Mouse (Mus musculus) MEL (cell line): ENCODE measurements around the gene Npcd. TPM values are rescaled to one million over a fixed set of nuclear protein-coding genes. Genes with fewer than 3 reads are reported as not detected.

Source experiments
- DNase-seq: peaks from one replicate; pipeline ENCODE4 v3.0.0; 2011; ENCODE audit warnings: low read depth, low spot score
- H3K27ac ChIP-seq: 2 replicates; pipeline ENCODE4 v1.5.1; 2012; ENCODE audit warnings: low read depth, mild to moderate bottlenecking, control low read depth, low read length, moderate library complexity; ENCODE audit not compliant: control insufficient read depth
- H3K27me3 ChIP-seq, 2 experiments: fragments of 150-350 bp in 1 of 2; sonication (generic) in 1 of 2; 2 replicates each; pipeline ENCODE4 v1.6.1; 2012; ENCODE audit warnings: low read length in 2 of 2, mild to moderate bottlenecking in 2 of 2, improper control_type of control experiment in 1 of 2, moderate library complexity in 1 of 2; ENCODE audit not compliant: insufficient read depth in 2 of 2, control insufficient read depth in 1 of 2
- H3K36me3 ChIP-seq, 2 experiments: 2 replicates each; pipeline ENCODE4 v1.6.1; 2012 to 2014; ENCODE audit warnings: low read length in 2 of 2, improper control_type of control experiment in 1 of 2, inconsistent platforms in 1 of 2, mild to moderate bottlenecking in 1 of 2; ENCODE audit not compliant: insufficient read depth in 2 of 2, control insufficient read depth in 1 of 2
- H3K4me1 ChIP-seq, 2 experiments: fragments of 150-350 bp in 1 of 2; sonication (generic) in 1 of 2; 2 replicates each; pipeline ENCODE4 v1.6.1; 2012; ENCODE audit warnings: low read length in 2 of 2, improper control_type of control experiment in 1 of 2, mild to moderate bottlenecking in 1 of 2; ENCODE audit not compliant: insufficient read depth in 2 of 2, control insufficient read depth in 1 of 2
- H3K4me3 ChIP-seq, 2 experiments: fragments of 150-350 bp in 1 of 2; sonication (generic) in 1 of 2; 2 replicates each; pipeline ENCODE4 v1.5.1; 2012; ENCODE audit warnings: low read depth in 2 of 2, low read length in 2 of 2, mild to moderate bottlenecking in 2 of 2, moderate library complexity in 2 of 2, control low read depth in 1 of 2, improper control_type of control experiment in 1 of 2; ENCODE audit not compliant: control insufficient read depth in 1 of 2, insufficient read depth in 1 of 2
- H3K79me2 ChIP-seq: 2 replicates; pipeline ENCODE4 v1.6.1; 2012; ENCODE audit warnings: mild to moderate bottlenecking, low read length, moderate library complexity; ENCODE audit not compliant: control insufficient read depth, poor library complexity, insufficient read depth
- H3K9ac ChIP-seq: 2 replicates; pipeline ENCODE4 v1.6.1; 2012; ENCODE audit warnings: low read depth, mild to moderate bottlenecking, control low read depth, low read length, moderate library complexity; ENCODE audit not compliant: control insufficient read depth, poor library complexity, severe bottlenecking
- H3K9me3 ChIP-seq: fragments of 150-350 bp; sonication (generic); replicated peaks from 2 replicates; pipeline ENCODE4 v1.6.1; 2012; ENCODE audit warnings: mild to moderate bottlenecking, low read length, improper control_type of control experiment, moderate library complexity; ENCODE audit not compliant: insufficient read depth
- BHLHE40 ChIP-seq: IDR thresholded peaks from 2 replicates; pipeline ENCODE4 v1.6.1; 2012; ENCODE audit warnings: low read depth, mild to moderate bottlenecking, inconsistent platforms, low read length, improper control_type of control experiment, borderline replicate concordance
- CHD1 ChIP-seq: IDR thresholded peaks from 2 replicates; pipeline ENCODE4 v1.6.1; 2012; ENCODE audit warnings: low read depth, mild to moderate bottlenecking, inconsistent platforms, low read length, improper control_type of control experiment
- CHD2 ChIP-seq: IDR thresholded peaks from 2 replicates; pipeline ENCODE4 v1.6.1; 2011; ENCODE audit warnings: low read length, improper control_type of control experiment
- CTCF ChIP-seq, 3 experiments: IDR thresholded peaks in 2 of 3; conservative IDR thresholded peaks in 1 of 3; 2 replicates each; pipeline ENCODE4 v1.5.1; 2011 to 2012; ENCODE audit warnings: low read length in 3 of 3, low read depth in 2 of 3, mild to moderate bottlenecking in 2 of 3, improper control_type of control experiment in 1 of 3, inconsistent platforms in 1 of 3, mixed read lengths in 1 of 3, moderate library complexity in 1 of 3; ENCODE audit not compliant: control insufficient read depth in 1 of 3, insufficient read depth in 1 of 3, poor library complexity in 1 of 3, severe bottlenecking in 1 of 3
- ELF1 ChIP-seq: IDR thresholded peaks from 2 replicates; pipeline ENCODE4 v1.6.1; 2014; ENCODE audit warnings: low read depth, mild to moderate bottlenecking, inconsistent platforms, low read length, improper control_type of control experiment, moderate library complexity
- EP300 ChIP-seq, 2 experiments: IDR thresholded peaks; 2 replicates each; pipeline ENCODE4 v1.6.1; 2011; ENCODE audit warnings: improper control_type of control experiment in 2 of 2, low read length in 2 of 2, low read depth in 1 of 2, mild to moderate bottlenecking in 1 of 2
- ETS1 ChIP-seq: IDR thresholded peaks from 2 replicates; pipeline ENCODE4 v1.6.1; 2012; ENCODE audit warnings: low read depth, mild to moderate bottlenecking, inconsistent platforms, low read length, improper control_type of control experiment, moderate library complexity
- HCFC1 ChIP-seq: IDR thresholded peaks from 2 replicates; pipeline ENCODE4 v1.6.1; 2012; ENCODE audit warnings: low read depth, mild to moderate bottlenecking, inconsistent platforms, low read length, improper control_type of control experiment, moderate library complexity
- JUND ChIP-seq: IDR thresholded peaks from 2 replicates; pipeline ENCODE4 v1.6.1; 2011; ENCODE audit warnings: low read depth, mild to moderate bottlenecking, improper control_type of control experiment, low read length
- MAX ChIP-seq: IDR thresholded peaks from 2 replicates; pipeline ENCODE4 v1.6.1; 2011; ENCODE audit warnings: low read length, improper control_type of control experiment
- MAZ ChIP-seq: IDR thresholded peaks from 2 replicates; pipeline ENCODE4 v1.6.1; 2012; ENCODE audit warnings: low read depth, mild to moderate bottlenecking, inconsistent platforms, low read length, improper control_type of control experiment
- MEF2A ChIP-seq: IDR thresholded peaks from 2 replicates; pipeline ENCODE4 v1.6.1; 2014; ENCODE audit warnings: low read depth, mild to moderate bottlenecking, inconsistent platforms, low read length, improper control_type of control experiment; ENCODE audit not compliant: poor library complexity, insufficient replicate concordance, severe bottlenecking; ENCODE audit errors: extremely low read depth
- MXI1 ChIP-seq: IDR thresholded peaks from 2 replicates; pipeline ENCODE4 v1.6.1; 2011; ENCODE audit warnings: mild to moderate bottlenecking, low read depth, low read length, improper control_type of control experiment
- MYC ChIP-seq: IDR thresholded peaks from 2 replicates; pipeline ENCODE4 v1.6.1; 2011; ENCODE audit warnings: low read depth, mild to moderate bottlenecking, low read length, improper control_type of control experiment, moderate library complexity
- NELFE ChIP-seq: IDR thresholded peaks from 2 replicates; pipeline ENCODE4 v1.6.1; 2011; ENCODE audit warnings: low read depth, low read length, improper control_type of control experiment
- RCOR1 ChIP-seq: IDR thresholded peaks from 2 replicates; pipeline ENCODE4 v1.6.1; 2012; ENCODE audit warnings: low read depth, mild to moderate bottlenecking, inconsistent platforms, low read length, improper control_type of control experiment
- SIN3A ChIP-seq: IDR thresholded peaks from 2 replicates; pipeline ENCODE4 v1.6.1; 2012; ENCODE audit warnings: low read length, improper control_type of control experiment, inconsistent platforms
- TBP ChIP-seq: IDR thresholded peaks from 2 replicates; pipeline ENCODE4 v1.8.0; 2011; ENCODE audit warnings: low read depth, low read length, improper control_type of control experiment
- USF1 ChIP-seq: IDR thresholded peaks from 2 replicates; pipeline ENCODE4 v1.6.1; 2014; ENCODE audit warnings: low read depth, mild to moderate bottlenecking, inconsistent platforms, low read length, improper control_type of control experiment, moderate library complexity
- ZC3H11A ChIP-seq: IDR thresholded peaks from 2 replicates; pipeline ENCODE4 v1.6.1; 2012; ENCODE audit warnings: low read depth, mild to moderate bottlenecking, inconsistent platforms, low read length, improper control_type of control experiment
- ZKSCAN1 ChIP-seq: IDR thresholded peaks from 2 replicates; pipeline ENCODE4 v1.6.1; 2012; ENCODE audit warnings: low read depth, mild to moderate bottlenecking, inconsistent platforms, low read length, improper control_type of control experiment, moderate library complexity
- polyA plus RNA-seq, 2 experiments: library from polyadenylated mRNA; stranded (reverse) in 1 of 2; unstranded in 1 of 2; fragments of >175 nt in 1 of 2; fragments of >200 nt in 1 of 2; gene quantifications; 2 replicates each; pipeline versions ENCODE4 v1.2.1 to v1.2.4; 2012; ENCODE audit warnings: low replicate concordance in 2 of 2, low read depth in 1 of 2; ENCODE audit not compliant: insufficient read length in 2 of 2, insufficient read depth in 1 of 2, missing spikeins in 1 of 2
- total RNA-seq: library from RNA; depleted of rRNA; stranded (reverse); fragments of 300-350 nt; gene quantifications from 2 replicates; pipeline ENCODE4 v1.2.3, GENCODE M21; 2012

Gene Npcd
- total and polyA plus RNA-seq, 3 experiments = not detected

DNA sequence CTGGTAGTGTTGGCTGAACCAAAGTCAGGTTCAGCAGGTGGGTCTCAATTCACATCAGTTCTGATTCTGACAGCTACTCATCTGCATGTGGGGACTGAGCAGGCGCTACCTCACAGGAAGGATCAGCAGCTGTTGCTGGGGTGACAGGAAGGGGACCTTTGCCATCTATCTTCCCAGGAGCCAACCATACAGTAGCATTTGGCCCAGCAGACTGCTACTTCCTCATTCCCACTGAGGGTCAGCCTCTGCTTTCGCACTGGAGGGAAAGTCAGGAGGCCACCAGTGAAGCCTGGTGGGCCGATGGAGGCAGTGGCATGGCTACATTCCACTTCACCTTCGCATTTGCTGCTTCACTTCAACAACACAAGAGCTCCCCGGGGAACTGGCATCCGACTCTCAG is 65.7 kb downstream of the Npcd start:
- no peak overlapping the region for H3K27ac ChIP-seq
- no peaks in the 10 kb centered on the region for H3K9me3 ChIP-seq
- H3K9ac ChIP-seq = no peak overlapping the region
- peaks cover 0 to under 1% of the 10 kb centered on the region in 2 experiments; a peak in 1 of 4 replicates for H3K4me1 ChIP-seq
- no peaks in the 10 kb centered on the region for H3K36me3 ChIP-seq
- H3K4me3 ChIP-seq = no peak overlapping the region
- no peak for DNase-seq
- TF ChIP-seq ZC3H11A = no peak
- no peak for TF ChIP-seq BHLHE40
- TF ChIP-seq CHD2 = no peak
- TF ChIP-seq ELF1 = no peak
- no peak for TF ChIP-seq HCFC1
- no peak for TF ChIP-seq SIN3A
- TF ChIP-seq RCOR1 = no peak
- TF ChIP-seq EP300 (IDR thresholded peaks at IDR 0.05; ENCODE audit: low read depth in 1 of 2, low read length in 2 of 2) = no peak
- TF ChIP-seq MAZ = no peak
- no peak for TF ChIP-seq MEF2A
- no peak for TF ChIP-seq ETS1
- no peak for TF ChIP-seq TBP
- no peak for TF ChIP-seq USF1
- no peak for TF ChIP-seq NELFE
- no peak for TF ChIP-seq MAX
- TF ChIP-seq JUND = no peak
- no peaks in the 10 kb centered on the region for H3K27me3 ChIP-seq
- no peaks in the 10 kb centered on the region for H3K79me2 ChIP-seq

DNA sequence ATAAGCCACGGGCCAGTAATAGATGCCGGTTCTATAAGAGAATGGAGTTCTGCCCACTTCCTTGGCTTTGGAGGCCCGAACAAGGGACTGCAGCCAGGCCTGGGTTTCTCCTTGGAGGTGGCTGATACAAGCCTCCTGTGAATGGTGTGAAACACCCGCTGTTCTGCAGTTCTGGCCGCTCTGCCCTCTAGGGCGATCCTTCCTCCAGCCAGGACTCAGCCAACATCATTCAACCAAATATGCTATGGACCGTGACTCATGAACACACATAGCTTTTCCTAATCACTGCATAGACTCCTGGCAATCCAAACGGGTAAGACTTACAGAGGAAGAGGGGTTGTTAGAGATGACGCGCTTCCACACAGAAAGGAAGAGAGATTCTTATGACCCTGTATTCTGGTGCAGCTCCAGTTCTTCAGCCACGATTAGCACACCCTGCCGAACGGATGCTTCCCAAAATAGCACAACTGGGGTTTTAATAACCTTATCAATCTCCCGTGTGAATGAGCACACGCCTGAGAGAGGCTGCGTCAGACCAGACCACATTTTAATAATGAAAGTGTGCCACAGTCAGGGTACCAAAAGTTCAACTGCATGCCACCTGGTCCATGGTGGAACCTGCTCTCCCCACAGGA is 66.6 kb downstream of the Npcd start:
- no peaks in the 10 kb centered on the region for H3K4me1 ChIP-seq
- no peak overlapping the region for H3K4me3 ChIP-seq
- no peak overlapping the region for H3K9ac ChIP-seq
- no peak for TF ChIP-seq CHD1
- no peak for TF ChIP-seq MAX
- TF ChIP-seq CTCF (IDR thresholded peaks at IDR 0.05 in 2 of 3, conservative IDR thresholded peaks at IDR 0.05 in 1 of 3; ENCODE audit: control insufficient read depth in 1 of 3, insufficient read depth in 1 of 3, low read depth in 2 of 3, low read length in 3 of 3, poor library complexity in 1 of 3, severe bottlenecking in 1 of 3) = no peak
- TF ChIP-seq MYC = no peak
- TF ChIP-seq MXI1 = no peak
- no peak for TF ChIP-seq ZKSCAN1
- TF ChIP-seq HCFC1 = no peak
- no peaks in the 10 kb centered on the region for H3K27me3 ChIP-seq
- H3K27ac ChIP-seq = no peak overlapping the region
- DNase-seq = no peak
- H3K9me3 ChIP-seq = no peaks in the 10 kb centered on the region
- no peaks in the 10 kb centered on the region for H3K36me3 ChIP-seq
- H3K79me2 ChIP-seq = no peaks in the 10 kb centered on the region
